Mouse (Mus musculus): ENCODE results near the gene Ina. TPM values are rescaled to one million over a fixed set of nuclear protein-coding genes. Genes with fewer than 3 reads are reported as not detected.
A peak's percentile ranks its signal among the peaks of the same experiment; 100 is the strongest.

The Ina gene
- 0.35 and 0.37 TPM in 2 replicates for polyA plus RNA-seq (2012; rRNA removed)

GRCm38 (mm10) chr19:47014447-47015381 is at the start of gene Ina, which contains the start of gene Nt5c2:
Gene Ina (plus strand): TSS chr19:47014698.
Gene Nt5c2 (minus strand): TSS chr19:47015153.
- Histone ChIP-seq H3K27me3 (ENCODE audit: control insufficient read depth, insufficient read depth, low read length) (no peaks in the 10 kb centered on the region; the same call in 1 of the 2 replicates), H3K4me3 (ENCODE audit: control insufficient read depth, low read depth, low read length) (peak within 1 kb of the TSS; percentile 77), H3K27ac (ENCODE audit: control insufficient read depth, insufficient read depth, low read depth, low read length) (no peak within 1 kb of the TSS), H3K36me3 (ENCODE audit: control insufficient read depth, insufficient read depth, low read length) (no peaks in the 10 kb centered on the region), H3K4me1 (ENCODE audit: control insufficient read depth, insufficient read depth, low read length) (peaks cover 16% of the 10 kb centered on the region)
- TF ChIP-seq CTCF (IDR thresholded peaks at IDR 0.05; ENCODE audit: control insufficient read depth, insufficient read depth, insufficient replicate concordance, low read depth, low read length) (no peak), POLR2A (IDR thresholded peaks at IDR 0.05; ENCODE audit: control insufficient read depth, low read depth, low read length) (no peak; the same call in 1 of the 2 replicates)

DNA sequence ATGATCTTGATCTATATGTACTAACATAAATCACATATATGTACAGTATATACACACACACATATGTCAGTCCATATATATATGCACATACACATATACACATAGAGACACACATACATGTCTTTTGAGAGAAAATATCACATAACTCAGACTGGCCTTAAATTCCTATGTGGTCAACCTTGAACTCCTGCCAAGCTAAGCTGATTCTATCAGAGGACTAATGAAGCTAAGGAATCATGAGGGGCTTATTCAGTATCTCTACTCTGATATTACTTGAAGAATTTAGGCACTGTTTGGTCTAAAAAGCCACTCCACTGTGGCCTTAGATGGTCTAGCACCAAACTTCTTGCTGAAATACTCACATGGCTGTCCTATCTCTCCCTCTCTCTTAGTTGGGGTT is 49.0 kb upstream of the Ina start:
- no peak overlapping the region for H3K27ac ChIP-seq (ENCODE audit: control insufficient read depth, insufficient read depth, low read depth, low read length)
- no peaks in the 10 kb centered on the region for H3K27me3 ChIP-seq (ENCODE audit: control insufficient read depth, insufficient read depth, low read length)
- H3K36me3 ChIP-seq (ENCODE audit: control insufficient read depth, insufficient read depth, low read length), result no peaks in the 10 kb centered on the region
- H3K4me1 ChIP-seq (ENCODE audit: control insufficient read depth, insufficient read depth, low read length), result no peaks in the 10 kb centered on the region
- TF ChIP-seq POLR2A (IDR thresholded peaks at IDR 0.05; ENCODE audit: control insufficient read depth, low read depth, low read length) (no peak), CTCF (IDR thresholded peaks at IDR 0.05; ENCODE audit: control insufficient read depth, insufficient read depth, insufficient replicate concordance, low read depth, low read length) (no peak)
- H3K4me3 ChIP-seq (ENCODE audit: control insufficient read depth, low read depth, low read length), result no peak overlapping the region

- TF ChIP-seq POLR2A (IDR thresholded peaks at IDR 0.05; ENCODE audit: control insufficient read depth, low read depth, low read length) (no peak), CTCF (IDR thresholded peaks at IDR 0.05; ENCODE audit: control insufficient read depth, insufficient read depth, insufficient replicate concordance, low read depth, low read length) (no peak)
- H3K27me3 ChIP-seq (ENCODE audit: control insufficient read depth, insufficient read depth, low read length), result no peaks in the 10 kb centered on the region
- H3K4me1 ChIP-seq (ENCODE audit: control insufficient read depth, insufficient read depth, low read length), result no peaks in the 10 kb centered on the region
- H3K36me3 ChIP-seq (ENCODE audit: control insufficient read depth, insufficient read depth, low read length), result no peaks in the 10 kb centered on the region
- H3K4me3 ChIP-seq (ENCODE audit: control insufficient read depth, low read depth, low read length), result no peak overlapping the region
- H3K27ac ChIP-seq (ENCODE audit: control insufficient read depth, insufficient read depth, low read depth, low read length), result no peak overlapping the region
These were observed 48.2 kb upstream of the Ina start for GRCm38 (mm10) chr19:46966330-46966729.

DNA sequence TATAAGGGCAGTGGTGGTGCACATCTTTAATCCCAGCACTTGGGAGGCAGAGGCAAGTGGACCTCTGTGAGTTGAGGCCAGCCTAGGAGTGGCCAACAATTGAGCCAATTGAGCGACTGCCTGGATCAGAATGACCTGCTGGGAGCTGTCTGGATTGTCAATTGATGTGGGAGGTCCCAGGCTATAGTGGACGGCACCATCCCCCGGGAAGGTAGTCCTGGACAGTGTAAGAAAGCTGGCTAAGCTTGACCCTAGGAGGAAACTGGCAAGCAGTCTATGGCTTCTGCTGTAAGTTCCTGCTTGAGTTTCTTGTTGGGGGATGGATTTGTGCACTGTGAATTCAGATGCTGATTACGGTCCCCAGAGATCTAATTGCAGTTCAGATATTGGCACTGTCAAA is 46.6 kb upstream of the Ina start:
- Histone ChIP-seq H3K27me3 (ENCODE audit: control insufficient read depth, insufficient read depth, low read length) (no peaks in the 10 kb centered on the region), H3K4me1 (ENCODE audit: control insufficient read depth, insufficient read depth, low read length) (peaks cover 2% of the 10 kb centered on the region; the same call in 1 of the 2 replicates), H3K27ac (ENCODE audit: control insufficient read depth, insufficient read depth, low read depth, low read length) (no peak overlapping the region), H3K4me3 (ENCODE audit: control insufficient read depth, low read depth, low read length) (no peak overlapping the region), H3K36me3 (ENCODE audit: control insufficient read depth, insufficient read depth, low read length) (no peaks in the 10 kb centered on the region)
- TF ChIP-seq CTCF (IDR thresholded peaks at IDR 0.05; ENCODE audit: control insufficient read depth, insufficient read depth, insufficient replicate concordance, low read depth, low read length) (no peak), POLR2A (IDR thresholded peaks at IDR 0.05; ENCODE audit: control insufficient read depth, low read depth, low read length) (no peak)

GRCm38 (mm10) chr19:46968833-46969232 is 45.7 kb upstream of the Ina start:
- H3K27me3 ChIP-seq (ENCODE audit: control insufficient read depth, insufficient read depth, low read length), result no peaks in the 10 kb centered on the region
- H3K4me3 ChIP-seq (ENCODE audit: control insufficient read depth, low read depth, low read length), result no peak overlapping the region
- H3K4me1 ChIP-seq (ENCODE audit: control insufficient read depth, insufficient read depth, low read length), result peaks cover 2% of the 10 kb centered on the region; the same call in 1 of the 2 replicates
- TF ChIP-seq CTCF (IDR thresholded peaks at IDR 0.05; ENCODE audit: control insufficient read depth, insufficient read depth, insufficient replicate concordance, low read depth, low read length), result no peak
- no peak for TF ChIP-seq POLR2A (IDR thresholded peaks at IDR 0.05; ENCODE audit: control insufficient read depth, low read depth, low read length)
- H3K27ac ChIP-seq (ENCODE audit: control insufficient read depth, insufficient read depth, low read depth, low read length), result no peak overlapping the region
- H3K36me3 ChIP-seq (ENCODE audit: control insufficient read depth, insufficient read depth, low read length), result no peaks in the 10 kb centered on the region

- H3K4me3 ChIP-seq (ENCODE audit: control insufficient read depth, low read depth, low read length), result no peak overlapping the region
- no peaks in the 10 kb centered on the region for H3K27me3 ChIP-seq (ENCODE audit: control insufficient read depth, insufficient read depth, low read length)
- H3K4me1 ChIP-seq (ENCODE audit: control insufficient read depth, insufficient read depth, low read length), result peaks cover 2% of the 10 kb centered on the region; the same call in 1 of the 2 replicates
- H3K36me3 ChIP-seq (ENCODE audit: control insufficient read depth, insufficient read depth, low read length), result no peaks in the 10 kb centered on the region
- no peak overlapping the region for H3K27ac ChIP-seq (ENCODE audit: control insufficient read depth, insufficient read depth, low read depth, low read length)
- no peak for TF ChIP-seq CTCF (IDR thresholded peaks at IDR 0.05; ENCODE audit: control insufficient read depth, insufficient read depth, insufficient replicate concordance, low read depth, low read length)
- TF ChIP-seq POLR2A (IDR thresholded peaks at IDR 0.05; ENCODE audit: control insufficient read depth, low read depth, low read length), result no peak
These were observed 45.1 kb upstream of the Ina start for GRCm38 (mm10) chr19:46969286-46969985.
